Mouse (Mus musculus): Measurements from ENCODE around the gene Sytl3.
"Not testable (repeated sequence)": the region's sequence is repeated elsewhere in the genome, so short reads cannot be mapped to it uniquely, and the experiment has no call there.

- TF ChIP-seq GATA1 (IDR thresholded peaks at IDR 0.05; ENCODE audit: borderline replicate concordance, low read length); FLI1 (IDR thresholded peaks at IDR 0.05; ENCODE audit: low read length): not testable (repeated sequence)
Observed at GRCm38 (mm10) chr17:6665389-6665788, 6.5 kb downstream of the Sytl3 start.
